Mouse (Mus musculus): ENCODE measurements around the gene Esyt1.

- peak; percentile 70 for TF ChIP-seq CTCF (IDR thresholded peaks at IDR 0.05; ENCODE audit: low read depth)
- peak; percentile 90 for TF ChIP-seq EP300 (IDR thresholded peaks at IDR 0.05; ENCODE audit: low read depth)
Observed at GRCm38 (mm10) chr10:128493695-128494666, 31.7 kb downstream of the Esyt1 start, which contains the start of gene Myl6.
